Mouse (Mus musculus) cerebellum, adult 11-12 months (tissue): Measurements from ENCODE around the gene Snu13.
A peak's percentile ranks its signal among the peaks of the same experiment; 100 is the strongest.

Source experiments
- DNase-seq: peaks from one replicate; pipeline ENCODE4 v3.0.0; 2022

Gene Snu13

DNA sequence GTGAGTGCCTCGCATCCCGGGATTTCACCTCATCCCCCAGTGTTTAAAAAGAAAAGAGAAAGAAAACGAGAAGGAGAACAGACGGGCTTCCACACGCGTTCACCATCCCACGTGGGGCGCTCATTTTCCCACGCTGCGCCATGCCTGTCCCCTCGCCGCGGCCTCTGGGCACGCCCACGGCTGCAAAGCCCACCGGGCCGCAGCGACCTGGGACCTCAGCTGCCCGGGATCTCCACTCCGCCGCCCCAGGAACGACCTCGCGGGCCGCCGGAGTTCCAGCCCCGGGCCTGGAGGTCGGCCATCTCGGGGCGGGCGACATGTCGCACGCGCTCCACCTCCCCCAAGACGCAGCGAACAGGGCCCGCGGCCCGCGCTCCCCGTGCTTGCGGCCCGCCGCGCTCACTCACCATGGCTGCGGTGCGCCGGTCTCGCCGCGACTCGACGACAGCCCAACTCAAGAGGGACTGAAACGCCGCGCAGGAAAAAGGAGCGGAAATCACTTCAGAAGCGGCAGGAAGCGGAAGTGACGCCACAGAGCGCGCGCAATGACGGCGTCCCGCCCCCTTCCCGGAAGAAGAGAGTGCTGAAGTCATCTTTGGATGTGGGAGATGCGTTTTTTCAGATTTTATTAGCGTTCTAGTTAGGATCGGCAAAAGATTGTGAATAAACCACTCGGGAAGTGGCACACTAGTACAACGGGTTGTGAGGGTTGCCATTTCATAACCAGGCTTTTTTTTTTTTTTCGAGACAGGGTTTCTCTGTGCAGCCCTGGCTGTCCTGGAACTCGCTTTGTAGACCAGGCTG, at the start of gene Snu13:
Gene Snu13 (minus strand): TSS at position 519 of the 804 bp plus-strand sequence.
- DNase-seq, result peak; percentile 89

DNA sequence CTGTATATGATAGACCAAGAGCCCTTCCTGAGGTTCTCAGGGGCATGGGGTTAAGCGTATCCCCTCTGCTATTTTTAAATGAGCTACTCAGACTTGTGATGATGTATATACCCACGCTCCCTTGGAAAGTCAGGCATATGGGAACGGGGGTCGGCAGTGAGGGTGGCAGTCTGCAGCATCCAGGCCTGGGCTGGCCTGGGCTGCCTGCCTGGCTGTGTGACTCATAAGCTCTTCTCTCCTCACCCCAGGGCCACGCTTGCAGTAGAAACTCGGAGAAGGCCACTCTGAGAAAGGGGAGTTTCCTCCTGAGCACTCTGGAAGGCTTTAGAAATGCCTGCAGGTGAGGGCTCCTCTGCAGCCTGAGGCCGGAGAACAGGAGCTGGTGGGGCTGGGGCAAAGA, 43.7 kb upstream of the Snu13 start:
- DNase-seq, result no peak

DNA sequence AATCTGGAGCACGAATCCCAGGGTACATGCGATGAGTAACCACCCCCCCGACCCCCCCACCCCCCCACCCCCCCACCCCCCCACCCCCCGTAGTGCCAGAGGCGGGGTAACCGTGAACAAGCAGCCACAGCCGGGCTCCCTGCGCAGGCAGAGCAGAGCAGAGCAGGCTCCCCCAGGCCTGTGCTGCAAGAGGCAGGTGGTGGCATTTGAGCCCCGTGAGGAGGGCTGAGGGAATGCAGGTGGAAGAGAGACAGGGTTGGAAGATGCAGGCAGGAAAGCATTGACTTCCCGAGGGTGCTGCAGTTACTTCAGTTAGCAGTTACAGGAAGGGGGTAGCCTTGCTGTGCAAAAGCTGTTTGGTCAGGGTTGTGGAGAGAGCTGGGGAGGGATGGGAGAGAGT, 39.9 kb upstream of the Snu13 start:
- DNase-seq, result no peak

DNA sequence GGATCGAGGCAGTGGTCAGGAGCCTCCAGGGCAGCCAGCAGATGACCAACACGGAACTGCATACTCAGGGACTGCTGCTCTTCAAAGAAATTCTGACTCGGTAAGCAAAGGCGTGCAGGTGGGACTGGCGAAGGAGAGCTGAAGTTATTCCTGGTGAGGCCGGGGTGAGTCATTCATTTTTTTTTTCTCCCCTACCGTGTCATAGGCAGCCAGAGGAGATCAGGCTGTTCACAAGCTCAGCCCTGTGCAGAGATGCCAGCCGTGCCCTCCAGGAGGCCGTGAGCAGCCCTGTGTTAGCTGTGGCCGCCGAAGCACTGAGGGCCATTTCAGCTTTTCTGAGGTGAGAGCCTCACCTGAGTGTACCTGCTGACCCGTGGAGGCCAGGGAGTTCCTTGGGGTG, 38.7 kb upstream of the Snu13 start:
- DNase-seq, result no peak

DNA sequence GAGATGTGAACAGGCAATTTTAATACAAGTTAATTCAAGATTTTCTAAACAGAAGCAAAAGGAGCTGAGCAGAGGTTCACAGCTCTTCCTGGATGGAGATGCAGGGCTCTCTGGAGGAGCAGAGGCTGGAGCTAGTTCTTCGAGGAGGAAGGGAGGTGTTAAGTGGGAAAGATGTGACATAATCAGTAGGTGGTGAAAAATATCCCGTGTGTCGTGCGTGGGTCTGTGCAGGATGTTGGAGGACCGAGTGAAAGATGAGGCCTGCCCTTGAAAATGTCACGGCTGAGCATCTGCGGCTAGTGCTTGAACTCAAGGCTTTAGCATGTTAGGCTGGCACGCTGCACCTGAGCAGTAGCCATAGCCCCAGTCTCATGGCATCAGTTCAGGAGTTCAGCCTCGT, 38.2 kb upstream of the Snu13 start:
- DNase-seq, result no peak

DNA sequence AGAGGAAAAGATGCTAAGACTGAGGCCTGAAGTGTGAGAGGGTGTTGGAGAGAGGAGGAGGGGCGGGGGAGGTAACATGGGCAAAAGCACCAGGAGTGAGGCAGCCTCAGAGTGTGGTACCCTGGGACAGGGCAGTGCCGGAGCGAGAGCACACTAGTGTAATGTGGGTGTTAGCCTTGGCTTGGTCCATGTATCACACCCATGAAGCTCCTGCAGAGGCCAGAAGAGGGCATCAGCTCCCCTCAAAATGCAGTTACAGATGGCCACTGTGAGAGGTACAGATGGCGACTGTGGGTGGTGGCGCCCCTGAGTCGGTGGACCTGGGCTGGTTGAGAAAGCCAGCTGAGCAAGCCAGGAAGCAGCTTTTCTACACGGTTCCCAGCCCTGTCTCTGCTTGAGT, 33.8 kb upstream of the Snu13 start:
- peak; percentile 85 for DNase-seq

DNA sequence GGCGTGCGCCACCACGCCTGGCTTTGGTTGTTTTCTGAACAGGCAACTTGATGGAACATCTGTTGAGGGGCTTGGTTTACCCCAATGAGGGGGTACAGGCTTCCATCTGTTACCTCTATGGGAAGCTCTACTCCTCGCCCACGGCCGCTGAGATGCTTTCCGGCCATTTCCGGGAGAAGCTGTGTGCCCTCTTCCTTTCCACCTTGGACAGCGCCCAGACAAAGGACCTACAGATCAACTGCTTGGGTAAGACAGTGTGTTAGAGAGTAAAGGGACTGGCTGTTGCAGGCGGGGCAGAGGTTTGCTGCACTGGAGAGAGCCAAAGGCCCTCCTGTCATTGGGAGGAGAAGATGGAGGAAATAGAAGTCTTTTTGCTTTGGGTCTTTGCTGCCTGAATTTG, 32.5 kb upstream of the Snu13 start:
- no peak for DNase-seq

DNA sequence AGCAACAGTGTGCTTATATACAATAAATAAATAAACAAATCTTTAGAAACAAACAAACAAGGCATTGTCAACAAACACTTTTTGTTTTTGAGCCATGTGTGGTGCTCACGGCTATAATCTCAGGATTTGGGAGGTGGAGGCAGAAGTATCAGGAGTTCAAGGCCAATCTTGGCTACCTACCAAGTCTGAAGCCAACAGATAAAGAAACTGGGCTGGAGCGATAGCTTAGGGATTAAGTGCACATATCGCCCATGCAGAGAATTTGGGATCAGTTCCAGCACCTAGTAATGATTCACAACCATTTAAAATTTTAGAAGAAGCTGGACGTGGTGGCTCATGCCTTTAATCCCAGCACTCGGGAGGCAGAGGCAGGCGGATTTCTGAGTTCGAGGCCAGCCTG, 26.1 kb upstream of the Snu13 start:
- no peak for DNase-seq

DNA sequence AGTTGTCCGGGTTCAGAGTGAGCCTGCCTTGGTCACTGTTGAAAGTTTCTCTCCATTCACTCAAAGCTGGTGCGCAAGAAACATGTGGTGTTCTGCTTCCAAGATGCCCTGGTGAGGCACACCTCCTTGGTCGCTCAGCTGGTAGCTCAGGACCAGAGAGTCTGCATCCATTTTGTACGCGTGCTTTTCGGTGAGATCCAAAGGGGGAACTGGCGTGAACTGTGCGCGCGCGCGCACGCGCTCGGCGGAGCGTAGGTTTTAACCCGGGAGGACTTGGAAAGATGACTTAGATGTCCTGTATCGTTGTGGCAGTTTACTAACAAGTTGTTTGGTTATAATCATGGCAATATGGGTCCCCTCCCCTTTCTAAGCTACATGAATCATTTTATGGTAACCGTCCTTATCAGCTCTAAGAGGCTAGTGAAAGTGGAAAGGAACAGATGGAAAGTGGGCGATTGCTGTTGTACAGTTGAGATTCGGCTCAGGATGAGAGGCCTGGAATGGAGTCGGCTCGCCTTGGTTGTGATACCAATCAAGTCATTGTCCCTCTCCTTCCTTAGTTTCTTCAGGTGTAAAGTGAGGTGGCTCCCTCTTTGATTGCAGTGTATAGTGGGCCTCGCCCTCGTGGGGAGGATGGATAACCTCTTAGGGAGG, 24.5 kb upstream of the Snu13 start:
- no peak for DNase-seq

DNA sequence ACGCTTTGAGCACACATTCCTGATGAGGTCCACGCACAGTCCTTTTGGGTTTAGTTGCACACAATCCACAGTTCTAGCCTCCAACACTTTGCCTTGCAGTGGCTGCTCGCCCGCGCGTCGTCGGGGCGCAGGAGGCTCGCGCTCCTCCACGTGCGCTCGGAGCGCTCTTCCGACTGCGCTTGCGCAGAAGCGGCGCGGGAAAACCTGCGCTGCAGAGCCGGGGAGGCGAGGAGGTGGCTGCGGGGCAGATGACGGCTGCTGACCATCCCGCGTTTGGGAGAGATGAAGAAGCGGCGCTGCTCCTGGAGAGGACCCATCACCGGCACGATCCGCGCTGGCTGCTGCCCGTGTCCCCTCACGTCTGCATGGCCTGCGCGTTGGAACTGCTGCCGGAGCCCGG, 22.5 kb upstream of the Snu13 start, which contains the start of gene Mei1:
Gene Mei1 (plus strand): TSS at position 99 of the 400 bp plus-strand sequence.
- no peak for DNase-seq

DNA sequence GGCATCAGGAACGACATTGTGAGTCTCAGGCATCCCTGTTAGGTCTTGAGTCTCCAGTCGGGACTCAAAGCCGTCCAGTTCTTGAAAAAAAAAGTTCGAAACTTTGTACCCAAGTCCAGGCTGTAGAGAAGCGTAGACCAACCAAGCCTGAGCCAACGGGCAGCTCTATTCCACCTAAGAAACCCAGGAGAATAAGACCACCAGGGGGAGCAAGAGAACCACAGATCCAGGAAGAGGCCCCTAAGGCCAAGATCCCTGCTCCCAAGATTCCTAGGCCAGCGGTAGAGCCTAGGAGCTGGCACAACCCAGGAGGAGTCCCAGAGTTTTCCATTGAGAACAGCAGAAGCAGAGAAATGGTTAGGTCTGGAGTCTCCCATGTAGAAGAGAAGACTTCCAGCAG, 18.1 kb upstream of the Snu13 start:
- DNase-seq, result peak; percentile 64

DNA sequence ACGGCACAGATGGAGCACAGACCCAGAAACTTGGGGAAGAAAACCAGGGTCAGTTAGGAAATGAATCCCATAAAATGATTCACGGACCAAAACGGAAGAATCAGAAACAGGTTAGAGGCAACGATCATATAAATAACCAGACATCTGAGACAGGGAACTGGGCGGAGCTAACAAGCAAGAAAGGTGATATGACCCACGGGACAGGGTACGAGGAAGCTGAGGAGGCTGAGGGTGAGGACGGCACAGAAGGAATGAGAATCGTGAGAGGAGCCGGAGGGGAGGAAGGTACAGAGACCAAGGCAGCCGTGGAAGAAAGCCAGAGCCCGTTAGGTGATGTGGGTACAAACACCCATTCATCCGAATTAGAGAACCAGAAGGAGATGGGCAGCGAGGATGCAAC, 16.5 kb upstream of the Snu13 start:
- DNase-seq, result no peak

DNA sequence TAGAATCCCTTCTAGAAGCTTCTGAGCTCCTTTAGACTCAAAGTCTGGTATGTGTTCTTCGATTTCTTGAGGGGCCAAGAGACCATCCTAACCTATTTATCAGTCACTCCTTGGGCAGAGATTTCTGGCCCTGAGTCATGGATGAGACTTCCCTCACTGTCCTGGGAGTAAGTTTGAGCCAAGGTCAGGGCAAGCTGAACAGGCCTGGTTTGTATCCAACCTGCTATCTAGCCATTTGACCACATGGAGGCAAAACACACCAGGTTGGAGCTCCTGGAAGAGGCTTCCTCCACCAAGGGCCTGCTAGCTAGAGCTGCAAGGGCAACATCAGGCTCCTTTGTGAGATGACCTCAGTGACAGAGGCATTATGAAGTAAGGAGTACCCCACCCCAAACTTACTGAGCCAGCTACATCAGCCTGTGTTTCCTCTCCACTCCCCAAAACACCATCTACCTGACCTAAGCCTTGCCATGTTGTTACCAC, 11.4 kb upstream of the Snu13 start, which contains the start of gene 4930407I10Rik:
Gene 4930407I10Rik (plus strand): TSS at position 433 of the 483 bp plus-strand sequence.
- no peak for DNase-seq

DNA sequence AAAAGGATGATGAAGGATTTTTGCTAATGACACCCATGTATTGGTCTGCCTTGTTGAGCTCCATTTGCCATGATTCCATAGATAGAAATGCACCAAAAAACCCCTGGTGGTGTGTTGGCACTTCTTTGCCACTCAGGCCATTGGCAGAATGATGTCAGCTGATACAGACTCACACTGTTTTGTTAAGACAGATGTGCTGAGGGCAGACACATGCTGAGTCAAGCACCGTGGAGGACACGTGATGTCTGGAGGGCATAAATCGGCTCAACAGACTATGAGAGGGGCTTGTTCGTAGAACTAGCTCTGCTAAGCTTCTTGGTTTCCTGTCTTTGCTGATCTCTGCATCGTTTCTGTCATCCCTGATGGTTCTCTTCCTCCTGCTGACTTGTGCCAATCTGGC, 5.1 kb upstream of the Snu13 start:
- no peak for DNase-seq

DNA sequence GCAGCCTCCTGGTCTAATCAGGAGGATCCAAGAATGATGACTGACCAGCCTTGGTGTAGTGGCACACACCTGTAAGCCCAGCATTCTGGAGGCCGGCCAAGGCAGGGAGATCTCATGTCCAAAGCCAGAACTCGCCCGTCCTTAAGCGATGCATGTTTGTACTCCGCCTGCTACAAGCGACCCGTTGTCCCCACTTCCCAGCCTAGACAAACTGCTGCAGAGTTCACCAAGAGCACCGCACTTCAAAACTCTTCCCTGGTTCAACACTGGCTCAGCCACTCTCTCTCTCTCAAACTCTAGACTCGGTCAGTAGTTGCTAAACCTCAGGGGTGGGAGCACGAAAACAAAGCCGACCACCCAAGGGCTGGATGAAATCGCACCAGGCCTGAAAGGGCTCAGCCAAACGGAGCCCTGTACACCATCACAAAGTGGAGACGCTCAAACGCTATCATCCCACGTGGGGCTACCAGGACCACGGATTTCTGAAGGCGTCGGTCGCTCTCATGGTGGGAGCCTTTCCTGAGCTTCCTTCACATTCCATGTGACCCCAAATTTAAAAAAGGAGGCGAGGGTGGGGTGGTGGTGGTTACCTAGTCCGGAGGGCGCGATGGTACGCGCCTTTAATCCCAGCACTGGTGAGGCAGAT, 1.0 kb downstream of the Snu13 start:
- peak; percentile 41 for DNase-seq

DNA sequence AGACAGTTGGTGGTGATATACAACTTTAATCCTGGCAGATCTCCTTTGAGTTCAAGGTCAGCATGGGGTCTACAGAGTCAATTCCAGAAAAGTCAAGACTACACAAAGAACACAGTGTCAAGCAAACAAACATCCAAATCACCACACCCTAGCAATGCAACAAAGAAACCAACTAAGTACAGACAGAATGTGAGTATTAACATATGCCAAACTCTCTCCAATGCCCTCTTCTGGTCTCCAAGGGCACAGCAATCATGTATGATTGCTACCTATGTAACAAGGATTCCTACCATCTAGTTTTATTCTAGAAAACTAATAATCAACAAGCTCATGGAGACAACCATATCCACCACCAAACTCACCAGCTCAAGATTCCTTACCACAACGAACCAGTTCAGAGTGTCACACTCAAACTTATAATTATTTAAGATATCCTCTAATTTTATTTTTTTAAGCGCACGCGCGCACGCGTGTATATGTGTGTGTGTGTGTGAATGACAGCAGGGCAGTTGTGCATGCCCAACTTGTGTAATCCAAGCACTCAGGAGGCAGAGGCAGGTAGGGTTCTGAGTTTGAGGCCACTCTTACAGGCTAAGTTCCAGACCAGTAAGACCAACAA, 3.1 kb downstream of the Snu13 start:
- no peak for DNase-seq

DNA sequence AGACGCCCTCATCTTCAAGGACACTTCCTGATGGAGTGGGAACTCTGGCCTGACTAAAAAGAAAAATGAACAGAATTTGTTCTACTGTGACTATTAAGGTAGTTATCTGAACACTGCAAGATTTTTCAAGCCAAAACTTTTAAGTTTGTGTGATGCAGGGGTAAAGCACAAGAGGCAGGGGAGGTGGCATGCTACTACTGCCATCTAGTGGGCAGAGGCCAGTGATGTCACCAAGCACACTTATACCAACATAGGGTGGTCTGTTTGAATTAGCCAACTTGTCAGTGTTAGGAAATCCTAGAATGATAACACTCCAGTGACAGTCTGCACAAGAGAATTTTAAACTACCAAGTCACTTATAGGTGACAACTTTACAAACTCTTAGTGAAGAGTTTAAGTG, 6.7 kb downstream of the Snu13 start:
- DNase-seq, result no peak

DNA sequence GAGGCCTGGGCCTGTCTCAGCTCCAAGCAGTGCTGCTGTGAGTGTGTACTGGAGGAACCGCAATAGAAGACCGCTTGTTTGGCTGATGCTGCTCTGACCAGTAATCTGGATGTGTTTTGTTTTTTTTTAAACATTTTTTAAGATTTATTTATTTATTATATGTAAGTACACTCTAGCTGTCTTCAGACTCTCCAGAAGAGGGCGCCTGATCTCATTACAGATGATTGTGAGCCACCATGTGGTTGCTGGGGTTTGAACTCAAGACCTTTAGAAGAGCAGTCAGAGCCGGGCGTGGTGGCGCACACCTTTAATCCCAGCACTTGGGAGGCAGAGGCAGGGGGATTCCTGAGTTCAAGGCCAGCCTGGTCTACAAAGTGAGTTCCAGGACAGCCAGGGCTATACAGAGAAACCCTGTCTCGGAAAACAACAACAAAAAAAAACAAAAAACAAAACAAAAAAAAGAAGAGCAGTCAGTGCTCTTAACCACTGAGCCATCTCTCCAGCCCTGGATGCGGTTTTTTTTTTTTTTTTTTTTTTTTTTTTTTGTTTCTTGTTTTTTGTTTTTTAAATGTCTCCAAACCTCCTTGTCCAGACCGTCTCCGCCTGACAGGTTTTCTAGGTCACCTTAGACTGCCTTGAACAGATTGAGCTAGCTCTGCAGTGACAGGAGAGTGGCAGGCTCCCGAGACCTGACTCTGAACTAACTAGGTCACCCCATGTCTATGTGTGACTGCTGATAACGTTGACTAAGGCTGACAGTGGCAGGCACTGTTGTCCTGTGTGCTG, 11.3 kb downstream of the Snu13 start:
- no peak for DNase-seq

DNA sequence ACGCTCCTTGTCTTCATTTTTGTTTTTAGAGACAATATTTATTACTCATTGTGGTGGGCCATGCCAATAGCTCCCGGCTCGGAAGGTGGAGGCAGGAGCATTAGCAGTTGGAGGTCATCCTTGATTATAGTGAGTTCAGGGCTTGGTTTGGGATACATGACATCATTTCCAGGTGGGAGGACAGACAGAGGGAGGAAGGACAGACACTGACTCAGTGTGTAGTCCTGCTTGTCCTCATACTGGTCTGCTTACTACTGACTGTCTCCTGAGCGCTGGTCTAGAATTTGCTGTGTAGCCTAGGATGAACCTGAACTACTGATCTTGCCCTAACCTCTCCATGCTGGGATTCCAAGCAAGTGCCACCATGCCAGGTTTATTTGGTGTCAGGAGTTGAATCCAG, 13.6 kb downstream of the Snu13 start, which contains the start of gene Desi1:
Gene Desi1 (minus strand): TSS at position 101 of the 400 bp plus-strand sequence.
- no peak for DNase-seq

DNA sequence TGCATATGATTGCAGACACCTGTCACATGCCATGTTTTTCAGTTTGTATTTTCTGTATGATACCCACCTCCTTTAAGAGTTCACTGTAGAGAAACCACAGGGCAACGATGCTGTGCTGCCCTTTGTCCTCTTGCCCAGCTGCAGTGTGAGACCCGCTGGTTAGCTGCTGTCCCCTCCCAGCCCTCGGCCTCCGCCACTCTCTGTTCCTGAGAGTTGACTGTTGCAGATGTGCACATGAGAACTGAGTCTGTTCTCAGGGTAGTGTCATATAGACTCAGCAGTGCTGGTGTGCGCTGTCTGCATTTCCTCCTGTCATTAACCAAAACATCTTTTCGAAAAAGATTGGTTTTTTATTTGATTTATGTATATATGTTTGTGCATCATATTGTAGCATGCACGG, 15.0 kb downstream of the Snu13 start:
- DNase-seq, result no peak

DNA sequence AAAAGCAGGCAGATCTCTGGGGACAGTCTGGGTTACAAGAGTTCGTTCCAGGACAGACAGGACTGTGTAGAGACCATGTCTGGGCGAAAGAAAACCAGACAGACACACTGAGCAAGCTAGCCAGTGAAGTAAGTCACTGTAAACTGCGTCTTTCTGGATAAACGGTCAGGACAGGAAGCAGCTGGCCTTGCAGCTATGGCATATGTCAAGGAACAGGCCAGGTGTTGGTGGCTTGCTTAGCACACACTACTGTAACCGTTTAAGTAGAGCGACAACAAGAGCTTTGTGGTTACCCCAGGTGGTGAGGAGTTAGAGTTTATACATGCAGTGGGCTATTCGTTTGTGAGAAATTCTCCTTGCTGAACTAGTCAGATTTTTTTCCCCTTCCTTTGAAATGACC, 19.7 kb downstream of the Snu13 start:
- DNase-seq, result no peak

DNA sequence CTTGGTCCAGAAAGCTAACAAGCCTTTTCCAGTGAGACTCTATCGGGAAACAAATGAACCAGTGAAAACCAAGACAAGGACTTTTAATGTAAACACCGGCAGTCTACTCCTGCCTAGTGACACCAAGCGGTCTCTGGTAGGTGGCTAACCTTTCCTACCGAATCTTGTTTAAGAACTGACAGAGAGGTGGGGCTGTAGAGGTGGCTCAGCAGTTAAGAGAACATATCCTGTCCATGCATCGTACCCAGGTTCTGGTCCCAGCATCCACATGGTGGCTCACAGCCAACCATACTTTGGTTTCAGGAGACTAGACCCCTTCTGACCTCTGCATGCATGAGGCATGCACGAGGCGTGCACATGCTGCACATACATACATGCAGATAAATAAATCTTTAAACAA, 20.1 kb downstream of the Snu13 start:
- DNase-seq, result no peak
